Mouse (Mus musculus): ENCODE measurements around the gene Fam49a.

DNA sequence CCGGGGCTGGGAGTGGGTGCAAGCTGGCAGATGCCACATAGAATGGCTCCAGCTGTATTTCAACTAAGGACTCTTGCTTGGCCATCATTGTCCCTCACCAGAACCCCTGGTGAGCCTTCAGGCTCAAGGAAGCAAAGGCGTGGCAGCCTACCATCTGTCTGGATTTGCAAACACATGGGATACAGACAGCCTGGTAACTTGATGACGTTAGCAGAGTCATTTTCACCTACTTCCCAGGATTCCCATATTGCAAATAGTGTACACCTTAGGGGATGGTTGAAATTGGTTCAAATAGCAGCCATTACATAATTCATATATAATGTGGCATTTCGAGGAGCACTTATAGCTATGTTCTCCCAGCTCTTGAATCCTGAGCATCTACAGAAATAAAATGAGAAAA, 52.0 kb downstream of the Fam49a start:
- TF ChIP-seq GATA1 (IDR thresholded peaks at IDR 0.05; ENCODE audit: borderline replicate concordance, low read length) (no peak), FLI1 (IDR thresholded peaks at IDR 0.05; ENCODE audit: low read length) (no peak)

All from megakaryocyte, embryonic 14.5 days (primary cell).